Mouse (Mus musculus) megakaryocyte, adult 5-6 weeks (primary cell): Measurements from ENCODE around the gene Myh6. TPM values are rescaled to one million over a fixed set of nuclear protein-coding genes. Genes with fewer than 3 reads are reported as not detected.

ENCODE experiments used
- ATAC-seq: 2 replicates; pipeline ENCODE4 v1.8.0; 2016; ENCODE audit warnings: mild to moderate bottlenecking, inconsistent platforms; ENCODE audit not compliant: poor library complexity, severe bottlenecking
- total RNA-seq, 2 experiments: library from RNA; stranded (forward) in 1 of 2; stranded (reverse) in 1 of 2; fragments of 153-499, 151-499 nt in 1 of 2; fragments of 221-1000, 200-1000 nt in 1 of 2; gene quantifications; 2 replicates each; pipeline versions ENCODE4 v1.2.3 to v1.2.4; 2015 to 2017

Gene Myh6
- total RNA-seq, 2 experiments from 2014 or later = not detected

DNA sequence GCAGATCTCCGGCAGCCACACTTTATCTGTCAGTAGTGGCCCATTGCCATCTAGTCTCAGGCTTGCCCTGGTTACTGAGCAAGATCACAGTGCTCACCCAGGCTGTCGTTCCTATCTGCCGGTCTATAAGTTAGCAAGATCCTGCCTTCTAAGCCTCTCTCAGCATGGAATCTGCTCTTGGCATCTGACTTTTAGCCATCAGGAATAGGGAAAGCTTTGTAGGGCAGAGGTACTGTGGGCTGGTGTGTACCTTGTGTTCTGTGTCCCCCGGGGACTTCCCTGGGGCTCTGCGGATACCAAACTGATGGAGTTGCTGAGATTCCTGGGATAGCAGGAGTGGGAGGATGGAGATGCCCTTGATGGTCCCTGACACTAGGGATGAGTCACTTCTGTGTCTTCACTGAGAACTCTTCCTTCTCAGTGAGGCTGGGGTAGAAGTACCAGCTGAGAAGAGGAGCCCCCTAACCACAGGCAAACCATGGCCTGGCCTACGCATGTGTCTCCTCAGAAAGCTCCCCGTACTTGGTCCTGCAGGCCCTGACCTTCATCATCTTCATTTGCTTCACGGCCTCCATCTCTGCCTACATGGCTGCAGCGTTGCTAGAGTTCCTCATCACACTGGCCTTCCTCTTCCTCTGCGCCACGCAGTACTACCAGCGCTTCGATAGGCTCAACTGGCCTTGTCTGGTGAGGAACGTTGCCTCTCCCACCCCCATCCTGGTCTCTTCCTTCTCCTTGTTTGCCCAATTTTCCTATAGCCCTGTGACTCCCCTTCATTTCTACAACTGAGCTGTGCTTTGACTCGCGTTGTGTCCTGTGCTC is 29.2 kb downstream of the Myh6 start:
- no peak for ATAC-seq

DNA sequence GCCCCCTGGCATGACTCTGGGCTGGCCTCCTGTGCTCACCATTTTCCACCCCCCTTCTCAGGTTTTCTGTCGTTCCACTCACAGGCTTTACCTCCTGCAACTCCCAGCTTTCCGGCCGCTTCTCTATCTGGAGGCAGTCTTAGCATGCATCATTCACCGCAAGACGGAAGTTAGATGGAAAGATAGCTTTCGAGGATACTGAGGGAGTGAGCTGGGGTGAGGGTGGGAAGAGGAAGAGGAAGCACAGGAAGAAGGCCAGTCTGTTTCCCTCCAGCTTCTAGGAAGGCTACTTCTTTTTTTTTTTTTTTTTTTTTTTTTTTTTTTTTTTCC is 29.9 kb downstream of the Myh6 start:
- ATAC-seq = no peak

DNA sequence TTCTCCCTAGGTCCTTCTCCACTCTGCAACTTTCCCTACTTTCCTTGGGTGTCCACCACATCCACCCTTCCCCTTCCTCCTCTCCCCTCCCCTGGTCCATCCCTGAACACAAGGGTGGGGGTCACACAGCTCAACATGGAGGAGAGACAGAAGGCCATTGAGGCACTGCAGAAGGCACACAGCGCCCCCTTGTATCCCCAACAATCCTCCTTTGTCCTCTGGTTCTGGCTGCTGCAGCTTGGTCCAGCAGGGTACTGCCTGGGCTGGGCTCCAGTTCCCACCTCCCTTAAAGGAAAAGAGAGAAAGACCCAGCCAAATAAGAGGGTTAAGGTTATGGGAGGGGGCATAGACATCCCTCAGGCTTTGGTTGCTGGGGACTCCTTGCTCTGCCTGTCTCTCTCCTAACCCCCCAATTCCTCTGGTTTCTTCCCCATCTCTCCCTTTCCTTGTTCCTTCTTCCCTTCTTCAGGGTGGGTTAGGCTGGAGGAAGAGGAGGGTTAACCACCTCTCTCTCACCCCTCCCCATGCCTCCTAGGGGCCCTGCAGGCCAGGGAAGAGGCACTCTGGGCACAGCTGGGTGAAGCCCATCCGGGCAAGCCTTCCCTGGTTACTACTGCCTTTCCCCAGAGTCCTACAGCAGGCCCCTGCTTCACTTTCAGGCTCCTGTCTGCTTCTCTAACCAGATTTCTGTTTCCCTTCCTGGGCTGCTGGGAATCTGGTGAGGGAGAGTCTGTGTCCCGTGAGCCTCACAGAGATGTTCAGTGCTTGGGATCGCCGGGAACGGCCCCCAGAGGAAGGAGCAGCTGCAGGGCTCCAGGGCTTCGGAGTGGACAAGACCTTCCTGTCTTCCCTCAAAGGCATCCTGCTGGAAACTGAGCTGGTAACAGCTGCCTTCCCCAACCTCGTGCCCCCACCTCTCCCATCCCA is 30.6 kb downstream of the Myh6 start, which contains the start of gene Cmtm5:
Cmtm5 (plus strand) TSS at position 358 of the 927 bp plus-strand sequence.
- ATAC-seq = no peak

DNA sequence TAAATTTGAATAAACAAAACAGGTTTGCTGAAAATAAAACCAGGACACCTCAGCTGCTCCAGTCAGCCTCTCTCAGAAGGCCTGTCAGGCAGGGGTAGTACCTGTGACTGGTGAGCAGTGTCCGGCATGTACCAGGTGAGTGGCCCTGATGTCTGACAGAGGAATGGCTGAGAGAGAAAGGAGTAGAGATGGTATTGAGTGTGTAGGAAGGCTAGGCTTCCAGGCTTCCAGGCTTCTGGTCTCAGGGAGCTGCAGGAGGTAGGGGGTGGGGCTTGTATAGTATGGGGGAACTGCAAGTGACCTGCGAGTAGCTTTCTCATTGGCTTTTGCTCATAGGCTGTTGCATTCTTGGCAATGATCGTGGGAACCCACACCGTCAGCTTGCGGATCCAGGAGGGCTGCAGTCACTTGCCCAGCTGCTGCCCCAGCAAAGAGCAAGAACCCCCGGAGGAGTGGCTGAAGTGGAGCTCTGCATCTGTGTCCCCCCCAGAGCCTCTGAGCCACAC is 34.0 kb downstream of the Myh6 start, which contains the start of gene Il25:
Il25 (plus strand) TSS at position 51 of the 506 bp plus-strand sequence.
- ATAC-seq = no peak

DNA sequence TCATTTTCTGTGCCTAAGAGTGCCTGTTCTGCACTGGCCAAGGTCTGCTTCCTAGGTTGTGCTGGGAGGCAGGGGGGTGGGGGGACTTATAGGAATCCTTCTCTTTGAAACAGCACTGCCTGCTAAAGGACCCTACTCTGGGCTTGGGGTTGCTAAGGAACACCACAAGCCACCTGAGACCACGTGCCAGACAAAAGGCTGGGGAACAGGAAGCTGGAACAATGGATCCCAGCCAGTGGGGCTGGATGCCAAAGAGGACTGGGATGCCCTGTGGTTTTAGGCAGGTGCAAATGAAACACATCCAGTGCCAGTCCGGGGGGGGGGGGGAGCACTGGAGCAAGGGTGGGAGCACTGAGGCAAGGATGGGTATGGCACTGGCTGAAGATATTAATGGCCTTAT is 36.3 kb downstream of the Myh6 start:
- ATAC-seq = no peak

DNA sequence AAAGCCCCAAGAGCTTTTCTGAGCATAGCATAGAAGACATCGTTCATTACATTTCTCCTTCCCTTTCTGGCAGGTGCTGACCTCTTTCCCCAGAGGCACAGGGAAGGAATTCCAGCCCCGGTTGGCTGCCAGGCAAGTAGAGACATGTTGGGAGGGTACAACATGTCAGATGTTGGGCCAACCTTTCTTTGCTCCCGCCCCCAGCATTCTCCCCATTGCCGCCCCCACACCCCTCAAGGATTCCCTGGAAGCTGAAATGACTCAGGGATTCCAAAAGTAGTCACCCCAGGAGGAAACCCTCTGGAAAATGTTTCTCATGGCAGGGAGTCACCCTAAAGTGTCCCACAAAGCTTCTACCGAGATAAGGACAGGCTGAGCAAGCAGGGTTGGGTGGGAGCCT is 36.9 kb downstream of the Myh6 start:
- no peak for ATAC-seq

DNA sequence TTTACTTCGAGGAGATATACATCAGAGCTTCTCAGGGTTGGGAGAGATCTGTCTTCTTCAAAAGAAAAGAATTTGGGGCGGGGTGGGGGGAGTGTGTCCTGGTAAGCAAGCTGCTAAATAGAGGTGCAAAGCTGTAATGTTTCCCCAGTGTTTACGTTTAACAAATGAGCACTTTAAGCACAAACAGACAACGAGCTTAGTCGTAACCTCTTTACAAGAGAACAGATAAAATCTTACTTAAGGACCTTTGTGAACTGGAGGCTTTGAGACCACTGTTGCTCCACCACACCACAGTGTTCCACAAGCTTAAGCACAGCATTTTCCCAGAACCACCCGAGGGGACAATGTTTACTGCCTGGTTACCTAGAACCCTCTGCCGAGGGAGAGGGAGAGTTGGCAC is 39.4 kb downstream of the Myh6 start:
- no peak for ATAC-seq

DNA sequence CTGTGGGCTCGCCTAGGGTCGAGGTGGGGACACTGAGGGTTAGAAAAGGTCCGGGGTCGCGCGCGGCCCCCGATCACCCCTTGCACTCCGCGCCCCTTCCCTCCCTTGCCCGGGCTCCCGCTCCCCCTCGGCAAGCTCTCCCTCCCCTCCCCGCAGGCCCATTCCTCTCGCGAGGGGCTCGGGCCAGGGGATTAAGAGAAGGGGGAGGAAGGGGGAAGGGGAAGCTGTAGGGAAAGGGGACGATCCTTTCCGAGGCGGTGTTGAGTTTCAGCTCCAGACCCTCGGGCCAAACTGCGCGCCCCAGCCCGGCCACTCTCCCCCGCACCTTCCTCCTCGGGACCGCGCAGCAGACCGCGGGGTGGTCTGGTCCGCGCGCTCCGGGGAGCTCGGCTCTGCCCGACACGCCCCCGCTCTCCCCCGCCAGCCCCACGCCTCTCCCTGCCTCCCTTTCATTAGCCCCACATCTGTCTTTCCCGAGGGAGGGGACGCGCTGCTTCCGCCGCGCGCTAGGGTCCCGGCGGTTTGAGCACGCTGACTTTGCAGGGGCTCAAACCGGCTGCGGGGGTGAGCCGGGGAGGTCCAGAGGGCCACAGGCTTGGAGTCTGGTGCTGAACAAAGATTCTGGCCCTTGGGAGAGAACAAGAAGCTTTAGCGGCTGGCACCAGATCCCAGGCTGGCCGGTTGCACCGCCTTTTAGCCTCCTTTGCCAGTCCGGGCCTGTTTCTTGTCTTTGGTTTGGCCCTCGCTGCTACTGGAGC is 40.1 kb downstream of the Myh6 start:
- no peak for ATAC-seq

DNA sequence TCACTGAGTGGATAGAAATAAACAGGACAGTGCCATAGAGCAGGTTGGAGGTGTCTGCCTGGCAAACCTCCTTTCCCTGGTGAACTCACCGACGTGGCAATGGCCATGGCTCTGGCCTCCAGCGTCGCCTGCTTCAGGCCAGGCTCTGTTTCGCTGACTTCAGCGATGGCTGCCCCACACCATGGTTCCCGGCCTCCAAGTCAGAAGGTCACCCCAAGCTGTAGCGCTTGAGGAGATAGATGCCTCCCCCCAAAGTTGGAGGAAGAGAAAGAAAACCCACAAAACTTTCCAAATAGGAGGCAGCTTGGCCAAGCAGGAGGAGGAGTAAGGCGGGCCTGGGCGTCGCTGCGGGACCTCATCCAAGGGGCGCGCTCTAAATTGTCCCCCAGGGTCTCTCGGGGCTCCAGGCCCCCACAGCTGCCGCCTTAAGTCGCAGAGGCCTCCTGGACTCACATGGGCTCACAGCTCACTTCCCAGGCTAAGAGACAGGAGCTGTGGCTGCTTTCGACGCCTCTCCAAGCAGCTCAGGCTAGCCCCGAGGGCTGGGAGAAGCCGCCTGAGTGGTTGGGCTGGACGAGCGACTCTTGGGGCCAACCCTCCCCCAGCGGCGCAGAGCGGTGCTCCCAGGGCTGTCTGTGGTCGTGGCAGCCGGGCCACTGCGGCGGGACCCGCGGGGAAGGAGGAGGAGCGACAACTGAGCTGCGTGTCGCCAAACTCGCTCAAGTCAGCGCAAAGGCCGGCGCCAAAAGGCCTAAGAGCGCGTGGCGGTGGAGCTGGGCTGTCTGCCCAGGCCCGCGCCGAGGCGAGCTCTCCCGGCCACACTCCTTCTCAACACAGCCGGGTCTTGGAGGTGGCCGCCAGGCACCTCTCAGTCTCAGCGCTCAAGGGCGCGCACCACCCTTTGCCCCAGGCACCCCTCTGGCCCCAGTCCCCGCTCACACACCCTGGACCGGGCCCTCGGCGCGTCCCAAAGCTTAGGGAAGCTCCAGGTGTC is 41.1 kb downstream of the Myh6 start, which contains the start of gene Efs:
Efs (minus strand) TSS at position 778 of the 994 bp plus-strand sequence.
- ATAC-seq = no peak

DNA sequence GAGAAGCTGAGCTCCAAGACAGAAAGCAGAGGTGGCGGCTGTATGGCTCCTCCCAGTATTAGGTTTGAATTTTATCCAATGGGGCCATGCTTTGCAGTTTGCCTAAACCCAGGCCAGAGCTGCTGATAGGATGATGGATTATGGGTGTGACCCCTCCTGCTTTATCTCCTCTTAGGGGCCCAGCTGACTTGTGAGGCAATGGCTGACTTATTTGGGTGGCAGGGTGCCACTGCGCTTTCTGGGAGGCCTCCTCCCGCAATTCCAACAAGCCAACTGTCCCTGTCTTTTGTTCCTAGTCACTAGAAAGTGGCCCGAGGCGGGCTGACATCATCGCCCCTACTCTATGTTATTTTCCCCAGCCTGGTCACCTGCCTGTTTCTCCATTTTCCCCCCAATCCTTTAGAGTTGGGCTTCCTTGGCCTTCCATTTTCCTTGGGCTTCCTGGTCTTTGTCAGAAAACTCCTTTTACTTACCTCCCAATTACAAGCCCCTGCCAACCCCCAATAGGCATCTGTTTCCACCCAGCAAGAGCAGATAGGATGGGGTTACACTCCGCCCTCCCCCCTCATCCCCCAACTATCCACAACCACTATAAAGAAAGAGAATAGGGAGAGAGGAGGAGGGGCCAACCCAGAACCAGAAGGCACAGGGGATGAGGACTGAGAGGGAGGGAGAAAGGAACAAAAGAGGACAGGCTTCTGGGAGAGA is 41.9 kb downstream of the Myh6 start:
- no peak for ATAC-seq

DNA sequence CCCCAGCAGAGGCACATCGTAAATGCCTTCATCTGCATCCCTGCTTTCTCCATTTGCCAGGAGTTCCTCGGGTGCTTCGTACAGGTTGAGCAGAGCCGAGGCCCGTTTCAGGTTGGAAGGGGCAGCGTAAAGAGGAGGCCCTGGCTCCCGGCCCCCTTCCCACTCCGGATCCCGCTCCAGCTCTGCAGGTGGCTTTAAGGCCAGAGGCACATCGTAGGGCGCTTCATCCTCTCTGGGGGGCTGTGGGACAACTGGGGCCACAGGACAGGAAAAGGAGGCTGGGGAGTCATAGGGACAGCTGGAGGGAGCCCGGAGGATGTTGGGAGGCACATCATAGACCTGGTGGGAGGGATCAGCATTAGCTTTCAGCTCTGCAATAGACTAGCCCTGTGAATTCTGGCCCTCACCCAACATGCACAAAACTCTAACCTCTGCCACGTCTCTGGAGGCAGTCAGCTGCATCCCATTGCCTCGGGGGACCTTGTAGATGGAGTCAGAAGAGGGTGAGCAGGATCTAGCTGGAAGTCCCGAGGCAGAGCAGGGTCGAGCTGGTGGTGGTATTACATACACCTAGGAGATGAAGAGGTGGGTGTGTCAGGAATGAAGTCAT is 46.5 kb downstream of the Myh6 start:
- no peak for ATAC-seq

DNA sequence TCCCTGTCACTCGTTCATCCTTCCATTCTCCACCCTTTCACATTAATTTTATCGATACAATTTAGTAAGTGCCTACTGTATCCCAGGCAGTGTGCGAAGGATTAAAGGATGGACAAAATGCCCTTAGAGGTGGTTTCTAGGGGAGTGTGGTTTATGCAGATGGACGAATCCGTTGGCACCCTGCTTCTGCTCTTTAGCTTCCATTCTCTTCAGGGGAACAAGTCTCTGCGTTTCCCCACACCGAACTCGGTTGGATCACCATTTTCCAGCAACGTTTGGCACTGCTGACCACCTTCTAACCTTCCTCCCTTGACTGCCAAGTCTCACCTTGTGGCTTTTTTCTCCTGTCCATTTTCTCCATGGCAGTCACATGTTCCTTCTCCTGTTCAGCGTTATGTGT is 53.4 kb downstream of the Myh6 start:
- ATAC-seq = no peak

DNA sequence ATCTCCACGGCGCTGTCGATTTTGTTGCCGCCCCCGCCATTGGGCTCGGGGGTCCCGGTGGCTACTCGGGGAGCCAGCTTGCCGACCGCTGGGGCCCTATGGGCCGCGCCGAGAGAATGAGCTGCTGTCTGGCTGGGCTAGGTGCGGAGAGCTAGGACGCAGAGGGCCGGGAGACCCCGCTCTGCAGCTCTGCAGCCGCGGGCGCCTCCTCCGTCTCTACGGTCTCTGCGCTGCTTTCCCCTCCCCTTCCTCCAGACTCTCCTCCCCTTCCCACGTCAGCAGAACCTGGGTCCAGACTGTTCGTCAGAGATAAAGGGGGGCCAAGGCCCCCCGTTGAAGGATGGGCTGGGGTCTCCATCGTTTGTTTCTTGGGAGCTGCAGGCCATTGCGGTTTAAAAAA is 53.8 kb downstream of the Myh6 start, which contains the start of gene Slc22a17:
Slc22a17 (minus strand) TSS at position 247 of the 400 bp plus-strand sequence.
- 0 out of 2 replicates have a peak, but pooled peaks have one; percentile 48 for ATAC-seq

DNA sequence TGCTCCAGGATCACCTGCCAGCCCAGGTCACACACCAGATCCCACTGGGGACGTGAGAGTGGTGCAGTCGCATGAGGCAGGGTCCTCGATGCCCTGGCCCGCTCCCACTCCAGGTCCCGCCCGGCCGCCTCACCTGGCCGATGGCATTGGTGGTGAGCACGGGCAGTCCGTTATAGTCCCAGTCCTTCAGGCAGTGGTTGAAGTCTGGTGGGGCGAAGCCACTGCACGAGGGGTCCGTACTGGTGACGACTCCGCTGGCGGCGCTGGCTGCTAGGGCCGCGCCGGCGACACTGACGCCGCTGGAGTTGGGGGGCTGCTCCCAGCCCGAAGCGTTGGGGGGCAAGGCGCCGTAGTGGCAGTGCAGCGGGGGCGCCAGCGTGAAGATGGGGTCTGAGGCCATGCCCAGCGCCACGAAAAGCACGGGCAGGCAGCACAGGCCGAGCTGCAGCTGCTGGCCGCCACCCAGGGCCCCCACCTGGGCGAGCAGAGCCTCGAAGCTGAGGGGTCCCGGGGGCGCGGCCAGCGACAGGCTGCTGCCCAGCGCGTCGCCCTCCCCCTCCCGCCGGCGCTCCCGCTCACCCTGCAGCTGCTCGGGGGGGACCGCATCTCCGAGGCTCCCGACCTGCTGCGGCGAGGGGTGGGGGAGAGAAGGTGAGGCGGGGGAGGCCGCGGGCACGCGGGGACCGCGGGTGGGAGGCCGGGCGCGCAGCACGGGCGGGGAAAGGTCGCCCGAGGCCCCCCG is 54.4 kb downstream of the Myh6 start:
- no peak for ATAC-seq

DNA sequence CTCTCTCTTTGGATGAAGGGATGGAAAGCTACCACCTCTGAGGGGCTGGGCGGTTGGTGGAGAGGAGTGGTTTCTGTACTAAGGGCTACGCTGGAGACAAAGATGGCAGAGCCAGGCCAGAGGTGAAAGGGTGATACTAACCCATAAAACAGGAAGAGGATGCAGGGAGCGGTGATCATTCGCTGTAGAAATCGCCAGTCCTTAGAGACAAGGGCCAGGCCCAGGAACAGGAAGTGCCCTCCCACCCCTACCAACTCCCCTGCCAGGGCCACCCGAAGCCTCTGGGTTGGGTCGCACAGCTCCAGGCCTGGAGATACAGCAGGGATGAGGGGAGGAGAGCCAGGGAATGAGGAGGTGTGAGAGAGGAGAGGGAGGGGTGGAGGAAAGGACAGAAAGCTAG is 58.0 kb downstream of the Myh6 start:
- peak; percentile 51 for ATAC-seq

DNA sequence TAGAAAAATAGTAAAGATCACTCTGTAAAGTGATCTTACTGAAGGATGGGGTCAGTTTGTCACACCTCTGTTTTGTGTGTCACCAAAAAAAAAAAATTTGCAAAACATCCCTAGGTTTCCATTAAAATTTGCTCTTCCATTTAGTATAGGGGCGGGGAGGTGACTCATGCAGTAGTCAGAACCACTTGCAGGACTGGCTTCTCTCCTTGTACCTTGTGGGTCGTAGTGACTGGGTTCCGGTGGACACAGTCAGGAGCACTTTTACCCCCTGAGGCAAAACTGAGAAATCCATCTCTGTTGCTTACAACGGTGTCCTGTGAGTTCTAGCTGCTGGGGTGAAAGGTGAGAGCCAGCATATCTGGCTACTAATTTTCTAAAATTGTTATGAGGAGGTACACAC is 63.1 kb downstream of the Myh6 start:
- ATAC-seq = no peak

DNA sequence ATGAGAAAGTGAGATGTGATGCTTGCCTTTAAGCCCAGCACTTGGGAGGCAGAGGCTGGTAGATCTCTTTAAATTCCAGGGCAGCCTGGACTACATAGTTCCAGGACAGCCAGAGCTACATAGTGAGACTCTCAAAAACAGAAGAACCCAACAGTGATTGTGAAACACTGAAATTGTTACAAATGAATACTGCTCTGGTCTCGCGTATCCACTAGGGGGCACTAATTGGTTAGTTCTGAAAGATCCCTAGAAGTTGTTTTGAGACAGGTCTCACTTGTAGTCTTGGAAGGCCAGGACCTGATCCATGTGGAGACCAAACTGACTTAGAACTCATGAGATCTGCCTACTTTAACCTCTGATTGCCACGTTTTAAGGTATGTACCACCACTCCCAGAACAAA is 66.3 kb downstream of the Myh6 start:
- ATAC-seq = peak; percentile 94

DNA sequence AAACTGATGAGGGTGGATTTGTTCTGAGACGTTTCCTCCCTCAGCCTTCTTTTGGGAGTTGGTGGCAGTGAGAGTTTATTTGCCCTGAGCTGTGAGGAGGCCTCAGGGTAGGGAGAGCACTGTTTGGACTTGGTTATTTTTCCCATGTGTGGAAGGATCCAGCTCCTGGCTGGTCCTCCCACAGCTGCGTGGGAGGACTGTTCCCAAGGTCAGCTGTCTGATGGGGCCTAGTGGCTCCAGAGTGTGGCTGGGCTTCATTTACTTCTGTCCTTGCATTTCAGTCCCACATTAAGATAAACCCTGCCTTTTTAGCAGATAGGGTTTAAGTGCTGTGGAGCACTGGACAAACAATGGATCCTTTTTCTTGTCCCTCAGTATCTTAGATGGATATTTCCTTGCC is 69.3 kb downstream of the Myh6 start:
- ATAC-seq = no peak
